Mouse (Mus musculus) small intestine, adult 2 months (tissue): ENCODE results near the gene Mau2. TPM values are rescaled to one million over a fixed set of nuclear protein-coding genes. Genes with fewer than 3 reads are reported as not detected.
A peak's percentile ranks its signal among the peaks of the same experiment; 100 is the strongest.
"Not testable (repeated sequence)": the region's sequence is repeated elsewhere in the genome, so short reads cannot be mapped to it uniquely, and the experiment has no call there.

ENCODE experiments used
- H3K27ac ChIP-seq: fragments of 200-500 bp; 2 replicates; pipeline ENCODE4 v1.5.1; 2012; ENCODE audit warnings: low read depth, low read length, control low read depth, inconsistent platforms; ENCODE audit not compliant: insufficient read depth
- H3K27me3 ChIP-seq: fragments of 200-500 bp; 2 replicates; pipeline ENCODE4 v1.6.1; 2012; ENCODE audit warnings: mild to moderate bottlenecking, moderate library complexity, low read length, inconsistent platforms; ENCODE audit not compliant: control insufficient read depth, insufficient read depth
- H3K36me3 ChIP-seq: fragments of 200-500 bp; 2 replicates; pipeline ENCODE4 v1.6.1; 2012; ENCODE audit warnings: mild to moderate bottlenecking, low read length, control low read depth, inconsistent platforms; ENCODE audit not compliant: control insufficient read depth, insufficient read depth
- H3K4me1 ChIP-seq: fragments of 200-500 bp; 2 replicates; pipeline ENCODE4 v1.6.1; 2012; ENCODE audit warnings: low read length, inconsistent platforms, mixed read lengths; ENCODE audit not compliant: control insufficient read depth, insufficient read depth, insufficient read length
- H3K4me3 ChIP-seq: fragments of 200-500 bp; 2 replicates; pipeline ENCODE4 v1.5.1; 2012; ENCODE audit warnings: low read depth, mild to moderate bottlenecking, control low read depth, inconsistent platforms, low read length, moderate library complexity
- CTCF ChIP-seq: fragments of 200-500 bp; IDR thresholded peaks from 2 replicates; pipeline ENCODE4 v1.5.1; 2012; ENCODE audit warnings: low read depth, mild to moderate bottlenecking, control low read depth, inconsistent platforms, low read length, moderate library complexity, mixed read lengths; ENCODE audit not compliant: insufficient replicate concordance, insufficient read length; ENCODE audit errors: extremely low read depth
- POLR2A ChIP-seq: fragments of 200-500 bp; IDR thresholded peaks from 2 replicates; pipeline ENCODE4 v1.6.1; 2012; ENCODE audit warnings: low read depth, mild to moderate bottlenecking, control low read depth, inconsistent platforms, low read length, moderate library complexity
- WGBS: fragments of 180-500 bp; shearing (Covaris S2); methylation state at CpG from one replicate; pipeline ENCODE4 v1.1.7; 2018; 5-methylcytosine and 5-hydroxymethylcytosine counted together
- polyA plus RNA-seq: library from polyadenylated mRNA; depleted of rRNA; stranded (reverse); fragments of >200 nt; gene quantifications from 2 replicates; pipeline ENCODE4 v1.2.3, GENCODE M21; 2012

The Mau2 gene
- polyA plus RNA-seq, 1 experiment: 107 TPM

DNA sequence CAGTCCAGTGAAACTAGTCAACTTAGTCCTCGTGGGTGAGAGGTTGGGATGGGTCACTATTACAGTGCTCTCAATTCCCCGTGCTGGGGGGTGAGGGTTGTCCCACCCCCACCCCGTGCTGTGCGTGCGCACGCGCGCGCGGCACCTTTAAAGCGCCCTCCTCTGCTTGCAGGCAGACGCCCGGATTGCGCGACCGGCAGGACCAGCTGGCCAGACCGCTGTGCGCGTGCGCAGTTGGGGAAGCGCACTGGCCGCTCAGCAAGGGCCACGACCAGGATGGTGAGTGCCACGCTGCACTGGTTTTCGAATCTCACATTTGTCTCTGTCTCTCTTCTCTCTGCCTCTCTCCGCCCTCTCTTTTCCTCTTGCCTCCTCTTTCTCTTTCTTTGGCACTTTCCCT lies 40.8 kb upstream of the Mau2 start, which contains the start of gene Hapln4:
Hapln4 (plus strand) TSS at position 173 of the 400 bp plus-strand sequence.
- Histone ChIP-seq H3K27ac (no peak within 1 kb of the TSS), H3K4me3 (peak within 1 kb of the TSS; percentile 61), H3K36me3 (peaks cover 16% of the 10 kb centered on the region), H3K27me3 (peaks cover 36% of the 10 kb centered on the region), H3K4me1 (peaks cover 20% of the 10 kb centered on the region)
- TF ChIP-seq POLR2A (no peak), CTCF (no peak)
- 1% methylated on average over 26 of the region's 26 CpGs for WGBS

DNA sequence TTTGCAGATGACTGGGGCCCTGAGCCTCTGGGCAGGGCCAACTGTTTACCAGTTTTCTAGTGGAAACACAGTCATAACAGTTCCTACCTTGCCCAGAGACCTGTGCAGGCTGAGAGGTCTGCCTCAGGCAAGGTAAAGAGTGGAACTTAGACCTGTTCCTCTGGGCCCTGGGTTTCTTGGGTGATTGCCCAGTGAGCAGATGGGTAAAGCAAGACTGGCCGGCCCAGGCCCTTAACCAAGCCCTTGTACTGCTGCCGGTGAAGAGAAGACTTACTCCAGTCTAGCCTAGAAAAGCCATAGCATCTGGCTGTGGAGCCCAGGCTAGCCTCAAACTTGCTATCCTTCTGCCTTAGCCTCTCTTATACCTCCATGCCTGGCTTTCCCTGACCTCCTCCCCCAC lies 39.4 kb upstream of the Mau2 start:
- TF ChIP-seq POLR2A (no peak), CTCF (no peak)
- 79% methylated on average over 2 of the region's 2 CpGs for WGBS
- Histone ChIP-seq H3K27me3 (peaks cover 24% of the 10 kb centered on the region), H3K4me3 (no peak overlapping the region), H3K27ac (no peak overlapping the region), H3K4me1 (peaks cover 14% of the 10 kb centered on the region), H3K36me3 (peaks cover 27% of the 10 kb centered on the region)

DNA sequence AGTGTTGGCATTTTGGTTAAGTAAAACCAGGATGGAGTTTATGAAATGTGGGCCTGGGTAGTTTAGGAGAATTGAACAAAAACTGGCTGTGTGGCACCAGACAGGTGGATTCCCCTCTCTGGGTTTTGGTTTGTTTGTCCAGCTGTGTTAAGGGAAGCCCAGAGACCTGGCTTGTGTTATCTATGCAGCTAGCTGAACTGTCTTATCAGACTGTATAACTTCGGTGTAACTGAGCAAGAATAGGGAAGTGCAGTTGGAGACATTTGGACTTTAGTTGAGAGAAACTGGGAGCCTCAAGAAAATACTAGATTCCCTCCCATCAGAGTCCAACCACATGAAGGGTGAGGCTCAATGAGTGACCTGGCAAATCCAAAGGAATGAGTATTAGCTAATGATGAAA lies 31.1 kb upstream of the Mau2 start:
- peaks cover 46% of the 10 kb centered on the region for H3K36me3 ChIP-seq
- no peaks in the 10 kb centered on the region for H3K27me3 ChIP-seq
- H3K4me3 ChIP-seq: no peak overlapping the region; the same call in 1 of the 2 replicates
- WGBS: 25% methylated on average over 1 of the region's 1 CpGs
- no peak for TF ChIP-seq POLR2A
- no peak for TF ChIP-seq CTCF
- peak overlapping the region; percentile 100 for H3K27ac ChIP-seq
- peaks cover 19% of the 10 kb centered on the region; the same call in 1 of the 2 replicates for H3K4me1 ChIP-seq

DNA sequence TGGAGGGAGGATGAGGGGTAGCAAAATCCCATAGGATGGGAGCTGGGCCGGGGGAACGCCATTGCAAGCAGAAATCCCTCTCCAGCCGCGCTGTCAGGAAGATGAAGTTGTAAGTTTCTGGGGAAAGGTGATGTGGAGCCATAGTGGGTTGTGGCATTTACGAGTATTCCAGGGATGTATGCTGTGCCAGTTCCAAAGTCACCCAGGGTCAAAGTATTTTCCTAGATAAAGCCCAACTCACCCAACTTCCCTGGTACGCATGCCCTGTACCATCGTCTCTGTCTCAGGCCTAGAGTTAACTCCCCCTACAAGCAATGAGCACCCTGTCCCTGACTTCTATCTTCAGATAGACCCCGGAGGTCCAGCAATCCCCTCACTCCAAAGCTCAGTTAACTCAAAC lies 30.6 kb upstream of the Mau2 start:
- WGBS: 23% methylated on average over 8 of the region's 8 CpGs
- Histone ChIP-seq H3K4me1 (peaks cover 19% of the 10 kb centered on the region; the same call in 1 of the 2 replicates), H3K4me3 (peak overlapping the region; percentile 79), H3K27me3 (no peaks in the 10 kb centered on the region), H3K36me3 (peaks cover 40% of the 10 kb centered on the region), H3K27ac (peak overlapping the region; percentile 100)
- TF ChIP-seq POLR2A: no peak
- TF ChIP-seq CTCF: no peak

DNA sequence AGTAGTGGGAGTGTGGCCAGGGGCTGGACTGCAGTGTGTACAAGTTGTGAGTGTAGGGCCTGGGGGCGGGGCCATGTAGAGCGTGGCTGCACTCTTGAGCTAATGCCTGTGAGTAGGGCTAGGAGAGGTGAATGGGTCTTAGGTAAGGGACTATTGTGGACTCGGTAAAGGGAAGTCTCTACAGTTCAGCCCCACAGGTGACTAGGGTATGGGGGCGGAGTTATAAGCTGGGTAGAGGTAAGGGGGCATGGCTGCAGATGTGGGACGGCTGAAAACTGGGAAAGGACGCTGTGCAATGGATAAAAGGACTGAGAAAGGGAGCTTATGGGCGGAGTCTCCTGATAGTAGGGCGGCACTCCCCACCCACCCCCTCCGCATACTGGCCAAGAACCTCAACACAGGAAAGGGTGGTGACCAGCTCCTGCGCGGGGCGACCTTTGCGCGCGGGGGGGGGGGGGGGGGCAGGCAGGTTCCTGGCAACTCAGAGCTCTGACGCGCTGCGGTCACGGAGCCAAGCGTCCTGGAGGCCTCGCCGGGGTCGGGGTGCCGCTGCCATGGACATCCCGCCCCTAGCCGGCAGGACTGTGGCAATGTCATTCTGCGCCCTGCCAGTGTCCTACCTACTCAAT lies 30.0 kb upstream of the Mau2 start, which contains the start of gene Tm6sf2:
Tm6sf2 (plus strand) TSS at position 484 of the 629 bp plus-strand sequence.
- H3K4me1 ChIP-seq: peaks cover 19% of the 10 kb centered on the region; the same call in 1 of the 2 replicates
- peaks cover 36% of the 10 kb centered on the region for H3K36me3 ChIP-seq
- no peak for TF ChIP-seq CTCF
- 0 out of 2 replicates have a peak, but pooled peaks have one; percentile 39 for TF ChIP-seq POLR2A
- H3K4me3 ChIP-seq: peak within 1 kb of the TSS; percentile 79
- 3% methylated on average over 27 of the region's 27 CpGs for WGBS
- peak within 1 kb of the TSS; percentile 100 for H3K27ac ChIP-seq
- H3K27me3 ChIP-seq: no peaks in the 10 kb centered on the region

DNA sequence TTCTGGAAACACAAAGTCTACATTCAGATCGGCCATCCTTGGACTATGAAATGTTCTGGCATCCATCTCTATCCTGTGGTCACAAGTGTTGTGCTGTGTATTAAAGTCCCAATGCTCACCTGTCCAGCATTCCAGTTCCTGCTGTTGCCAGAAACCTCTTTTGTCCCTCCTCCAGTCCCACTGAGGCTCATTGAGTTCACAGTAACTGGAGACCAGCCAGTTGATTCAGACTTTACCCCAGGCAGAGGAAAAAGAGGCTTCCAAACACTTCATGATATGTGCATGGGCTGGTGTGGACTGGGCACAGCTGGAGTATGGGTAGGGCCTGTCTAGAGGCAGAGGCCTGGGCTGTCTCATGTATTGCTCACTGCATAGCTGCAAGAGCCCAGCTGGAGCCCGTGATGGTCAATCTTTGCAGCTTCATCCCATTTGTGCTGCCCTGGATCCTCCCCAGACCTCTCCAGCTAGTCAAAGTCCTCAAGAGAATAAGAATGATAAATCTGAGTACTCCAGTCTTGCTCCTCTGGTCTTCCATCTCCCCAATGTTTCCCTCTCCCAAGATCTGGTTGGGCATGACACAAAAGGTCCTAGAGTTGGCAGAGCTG lies 29.4 kb upstream of the Mau2 start:
- Histone ChIP-seq H3K36me3 (peaks cover 34% of the 10 kb centered on the region), H3K4me1 (peaks cover 19% of the 10 kb centered on the region; the same call in 1 of the 2 replicates), H3K4me3 (peak overlapping the region; percentile 79), H3K27ac (peak overlapping the region; percentile 87), H3K27me3 (no peaks in the 10 kb centered on the region)
- TF ChIP-seq CTCF: no peak
- TF ChIP-seq POLR2A: no peak
- 36% methylated on average over 2 of the region's 2 CpGs for WGBS

DNA sequence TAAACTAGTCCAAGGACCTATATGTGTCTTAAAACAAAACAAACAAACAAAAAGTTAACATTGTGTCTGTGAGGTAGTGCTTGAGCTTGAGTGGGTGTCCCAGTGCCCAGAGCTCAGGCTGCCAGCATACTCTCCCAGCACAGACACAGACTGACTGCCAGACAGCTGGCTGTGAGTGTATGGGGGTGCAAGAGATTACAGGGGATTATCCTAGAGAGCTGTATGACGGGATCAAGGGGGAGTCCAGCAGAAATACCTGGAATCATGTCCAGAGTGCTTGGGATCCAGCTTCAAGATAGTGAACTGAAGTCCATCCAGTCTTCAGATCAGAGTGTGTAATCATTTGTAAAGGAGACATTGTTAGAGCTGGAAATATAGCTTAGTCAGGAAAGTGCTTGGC lies 15.2 kb upstream of the Mau2 start:
- Histone ChIP-seq H3K4me1 (no peaks in the 10 kb centered on the region), H3K36me3 (peaks cover 62% of the 10 kb centered on the region), H3K4me3 (no peak overlapping the region), H3K27ac (no peak overlapping the region), H3K27me3 (no peaks in the 10 kb centered on the region)
- TF ChIP-seq CTCF (no peak), POLR2A (no peak)
- WGBS: 89% methylated on average over 1 of the region's 1 CpGs

DNA sequence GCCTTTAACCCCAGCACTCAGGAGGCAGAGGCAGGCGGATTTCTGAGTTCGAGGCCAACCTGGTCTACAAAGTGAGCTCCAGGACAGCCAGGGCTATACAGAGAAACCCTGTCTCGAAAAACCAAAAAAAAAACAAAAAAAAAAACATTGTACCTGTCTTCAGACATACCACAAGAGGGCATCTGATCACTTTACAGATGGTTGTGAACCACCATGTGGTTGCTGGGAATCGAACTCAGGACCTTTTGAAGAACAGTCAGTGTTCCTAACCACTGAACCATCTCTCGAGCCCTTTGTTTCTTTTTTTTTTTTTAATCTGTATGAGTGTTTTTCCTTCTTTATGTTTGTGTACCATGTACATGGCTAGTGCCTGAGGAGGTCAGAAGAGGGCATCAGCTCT lies 7.9 kb upstream of the Mau2 start:
- H3K4me1 ChIP-seq, H3K27me3 ChIP-seq, H3K4me3 ChIP-seq, H3K27ac ChIP-seq: not testable (repeated sequence)
- H3K36me3 ChIP-seq: peaks cover 45% of the 10 kb centered on the region
- WGBS: 92% methylated on average over 5 of the region's 5 CpGs
